Mouse (Mus musculus): ENCODE results near the gene Arhgap45.

DNA sequence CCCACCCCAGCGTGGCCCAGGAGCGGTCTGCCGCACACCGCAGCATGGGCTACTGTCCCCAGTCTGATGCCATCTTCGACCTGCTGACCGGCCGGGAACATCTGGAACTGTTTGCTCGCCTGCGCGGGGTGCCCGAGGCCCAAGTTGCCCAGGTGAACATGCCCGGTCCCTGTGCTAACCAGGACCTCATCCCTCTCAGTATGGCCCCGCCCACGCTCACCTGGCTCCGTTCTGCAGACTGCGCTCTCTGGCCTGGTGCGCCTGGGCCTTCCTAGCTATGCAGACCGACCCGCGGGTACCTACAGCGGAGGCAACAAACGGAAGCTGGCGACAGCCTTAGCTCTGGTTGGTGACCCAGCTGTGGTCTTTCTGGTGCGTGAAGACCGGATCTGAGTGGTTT is 2.8 kb upstream of the Arhgap45 start:
- TF ChIP-seq CTCF (IDR thresholded peaks at IDR 0.05; ENCODE audit: extremely low read depth, insufficient read depth, low read length), result no peak
- no peak for TF ChIP-seq POLR2A (IDR thresholded peaks at IDR 0.05; ENCODE audit: extremely low read depth, insufficient read depth, low read length)
